Mouse (Mus musculus) heart, embryonic 13.5 days (tissue): ENCODE results near the gene Cct2. TPM values are rescaled to one million over a fixed set of nuclear protein-coding genes. Genes with fewer than 3 reads are reported as not detected.

Experiments used
- polyA plus RNA-seq: library from polyadenylated mRNA; unstranded; fragments of >200 nt; fragmentation: Nextera tagmentation; extraction: Ambion mirVana; gene quantifications from 2 replicates; pipeline ENCODE4 v1.2.1, GENCODE M21; 2015

The Cct2 gene
- polyA plus RNA-seq, 1 experiment from 2014 or later: 171 TPM

Other genes starting within 250 kb of the Cct2 start
- 0.20 and 0.37 TPM in 2 replicates for gene Myrfl, start 166.9 kb downstream of the Cct2 start, polyA plus RNA-seq
- gene Rab3ip, start 113.0 kb downstream of the Cct2 start, polyA plus RNA-seq: 54.1 and 62.4 TPM in 2 replicates
- not detected in 2 replicates for gene Gm10271, start 91.2 kb downstream of the Cct2 start, polyA plus RNA-seq
- 0.19 and 0.47 TPM in 2 replicates for gene Best3, start 77.5 kb downstream of the Cct2 start, polyA plus RNA-seq
- 56.8 and 65.1 TPM in 2 replicates for gene Lrrc10, start 18.5 kb downstream of the Cct2 start, polyA plus RNA-seq
- gene Frs2, start 84.7 kb upstream of the Cct2 start, polyA plus RNA-seq: 14.7 and 16.2 TPM in 2 replicates
- gene Yeats4, start 160.7 kb upstream of the Cct2 start, polyA plus RNA-seq: 46.6 and 54.1 TPM in 2 replicates
- not detected in 2 replicates for gene 9530003J23Rik, start 174.9 kb upstream of the Cct2 start, polyA plus RNA-seq
- 90.5 and 115 TPM in 2 replicates for gene Lyz2, start 218.5 kb upstream of the Cct2 start, polyA plus RNA-seq
- gene Lyz1, start 229.1 kb upstream of the Cct2 start, polyA plus RNA-seq: 8.6 and 12.2 TPM in 2 replicates